Mouse (Mus musculus) lung, postnatal 0 days (tissue): ENCODE data around the gene Flot1. TPM values are rescaled to one million over a fixed set of nuclear protein-coding genes. Genes with fewer than 3 reads are reported as not detected.

Source experiments
- ATAC-seq: fragments of 200-750 bp; cut with Nextera tagmentation; 2 replicates; pipeline ENCODE4 v1.8.0; 2017; ENCODE audit warnings: moderate library complexity
- DNase-seq: peaks from one replicate; pipeline ENCODE4 v3.0.0-alpha.2; 2016; ENCODE audit warnings: low spot score
- H3K27ac ChIP-seq: fragments of 300-500 bp; sonication (generic); 2 replicates; pipeline ENCODE4 v1.5.1; 2014; ENCODE audit warnings: antibody characterized with exemption, mild to moderate bottlenecking, low read length, mixed read lengths
- H3K27me3 ChIP-seq: fragments of 300-500 bp; sonication (generic); replicated peaks from 2 replicates; pipeline ENCODE4 v1.6.1; 2014; ENCODE audit warnings: low read length, mixed read lengths; ENCODE audit not compliant: insufficient read depth
- H3K36me3 ChIP-seq: fragments of 300-500 bp; sonication (generic); 2 replicates; pipeline ENCODE4 v1.6.1; 2014; ENCODE audit warnings: low read length, mixed read lengths; ENCODE audit not compliant: insufficient read depth
- H3K4me1 ChIP-seq: fragments of 300-500 bp; sonication (generic); 2 replicates; pipeline ENCODE4 v1.6.1; 2014; ENCODE audit warnings: antibody characterized with exemption, low read depth, low read length, mixed read lengths; ENCODE audit not compliant: insufficient read depth
- H3K4me2 ChIP-seq: fragments of 300-500 bp; sonication (generic); replicated peaks from 2 replicates; pipeline ENCODE4 v1.6.1; 2014; ENCODE audit warnings: low read depth, mild to moderate bottlenecking, low read length, moderate library complexity, mixed read lengths
- H3K4me3 ChIP-seq: fragments of 300-500 bp; sonication (generic); 2 replicates; pipeline ENCODE4 v1.5.1; 2014; ENCODE audit warnings: low read depth, low read length
- H3K9ac ChIP-seq: fragments of 300-500 bp; sonication (generic); replicated peaks from 2 replicates; pipeline ENCODE4 v1.6.1; 2014; ENCODE audit warnings: low read depth, mild to moderate bottlenecking
- H3K9me3 ChIP-seq: fragments of 300-500 bp; sonication (generic); 2 replicates; pipeline ENCODE4 v1.6.1; 2016; ENCODE audit warnings: low read length, mixed read lengths
- CTCF ChIP-seq: IDR thresholded peaks from 2 replicates; pipeline ENCODE4 v1.5.1; 2016; ENCODE audit warnings: antibody characterized with exemption, mild to moderate bottlenecking
- EP300 ChIP-seq: IDR thresholded peaks from 2 replicates; pipeline ENCODE4 v1.6.1; 2016; ENCODE audit warnings: antibody characterized with exemption, mild to moderate bottlenecking, control low read depth
- WGBS: fragments of 180-500 bp; shearing (Covaris S2); extraction: QIAGEN DNeasy Blood & Tissue Kit; methylation state at CpG from one replicate; pipeline ENCODE4 v1.1.7; 2014; 5-methylcytosine and 5-hydroxymethylcytosine counted together
- microRNA-seq: library from miRNA; unstranded; fragments of <30 nt; microRNA quantifications from one replicate; pipeline ENCODE4, GENCODE M21; 2016
- polyA plus RNA-seq: library from polyadenylated mRNA; unstranded; fragments of >200 nt; fragmentation: Nextera tagmentation; extraction: Ambion mirVana; gene quantifications from 2 replicates; pipeline ENCODE4 v1.2.1, GENCODE M21; 2015

Flot1 gene
- polyA plus RNA-seq, 1 experiment from 2014 or later: 106 TPM

DNA sequence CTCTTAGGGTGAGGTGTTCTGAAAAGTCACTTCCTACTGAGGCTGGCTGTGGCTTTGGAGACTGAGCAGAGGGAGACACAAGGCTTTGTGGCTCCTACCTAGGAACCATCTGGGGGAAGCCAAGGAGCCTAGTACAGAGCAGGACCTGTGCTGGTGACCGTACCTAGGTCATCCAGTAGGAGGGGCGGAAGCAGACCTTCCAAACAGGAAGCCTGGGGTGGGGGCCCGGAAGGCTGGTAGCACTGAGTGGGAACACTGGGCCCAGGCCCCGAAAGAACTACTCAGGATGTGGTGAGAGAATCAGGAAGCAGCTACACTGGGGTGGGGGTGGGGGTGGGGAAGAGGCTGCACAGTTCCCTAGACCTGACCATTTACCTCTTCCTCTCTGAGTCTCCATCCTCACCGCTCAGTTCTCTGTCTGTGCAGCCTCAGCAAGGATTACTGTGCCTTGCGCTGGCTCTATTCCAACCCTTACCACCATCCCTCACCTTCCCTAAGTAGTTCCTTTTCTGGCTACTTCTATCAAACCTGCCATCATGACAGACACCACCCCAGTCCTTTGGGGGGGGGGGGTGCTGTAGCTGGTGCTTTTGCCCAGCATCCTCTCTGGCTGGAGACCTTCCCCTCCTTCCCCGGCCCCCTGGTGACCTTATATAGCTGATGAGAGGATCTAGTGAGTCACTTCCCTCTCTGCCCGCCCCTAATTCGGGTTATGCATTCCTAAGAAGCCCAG, 47.3 kb downstream of the Flot1 start:
- DNase-seq (peak; percentile 83), ATAC-seq (peak; percentile 72)
- peaks cover 2% of the 10 kb centered on the region; the same call in 1 of the 2 replicates for H3K4me1 ChIP-seq
- peak; percentile 11; the same call in 1 of the 2 replicates for TF ChIP-seq CTCF
- peak; percentile 47 for TF ChIP-seq EP300
- peak overlapping the region; percentile 51 for H3K4me3 ChIP-seq
- H3K9me3 ChIP-seq: no peaks in the 10 kb centered on the region
- H3K36me3 ChIP-seq: no peaks in the 10 kb centered on the region
- H3K4me2 ChIP-seq: peak overlapping the region; percentile 88
- H3K9ac ChIP-seq: peak overlapping the region; percentile 38; the same call in 1 of the 2 replicates
- H3K27me3 ChIP-seq: no peaks in the 10 kb centered on the region
- H3K27ac ChIP-seq: peak overlapping the region; percentile 90
- 21% methylated on average over 9 of the region's 9 CpGs for WGBS

GRCm38 (mm10) chr17:35870884-35871696, 48.1 kb downstream of the Flot1 start:
- peak overlapping the region; percentile 26 for H3K4me3 ChIP-seq

DNA sequence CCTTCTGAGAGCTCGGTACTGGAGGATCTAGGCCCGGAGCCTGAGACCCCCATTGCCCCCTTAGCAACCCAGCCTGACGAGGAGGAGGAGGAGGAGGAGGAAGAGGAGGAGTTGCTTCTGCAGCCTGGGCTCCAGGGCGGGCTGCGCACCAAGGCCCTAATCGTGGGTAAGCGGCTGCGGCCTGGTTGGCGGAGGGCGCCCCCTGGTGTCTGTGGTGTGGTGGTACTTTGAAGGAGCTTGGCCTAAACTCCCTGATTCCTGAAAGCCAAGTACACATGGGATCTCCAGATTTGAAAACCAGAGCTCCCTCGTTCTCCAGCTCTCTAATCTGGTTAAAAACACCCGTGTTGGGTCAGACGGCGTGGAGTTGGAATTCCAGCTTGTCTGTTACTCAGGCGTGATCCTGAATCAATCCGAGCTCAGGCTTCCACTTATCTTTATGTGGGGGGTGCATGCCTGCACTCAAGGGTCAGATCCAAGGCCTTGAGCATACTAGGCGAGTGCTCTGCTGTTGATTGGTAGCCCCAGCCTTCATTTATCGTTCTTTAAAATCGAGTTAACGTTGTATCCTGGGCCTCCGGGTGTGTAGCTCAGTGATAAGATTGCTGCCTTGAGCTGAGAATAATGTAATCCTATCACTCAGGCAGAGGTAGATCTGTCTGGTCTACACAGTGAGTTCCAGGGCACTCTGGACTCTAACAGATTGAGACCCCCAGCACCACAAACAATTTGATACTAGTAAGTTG, 50.9 kb downstream of the Flot1 start:
- peak; percentile 89 for DNase-seq
- peak; percentile 98 for TF ChIP-seq CTCF
- no peak for TF ChIP-seq EP300

More at GRCm38 (mm10) chr17:35870884-35871696, 48.1 kb downstream of the Flot1 start:
- peak; percentile 48 for TF ChIP-seq EP300
- TF ChIP-seq CTCF: peak; percentile 76
- peak; percentile 29 for DNase-seq
- Histone ChIP-seq H3K4me2 (peak overlapping the region; percentile 88), H3K27ac (peak overlapping the region; percentile 90), H3K36me3 (no peaks in the 10 kb centered on the region), H3K9ac (no peak overlapping the region), H3K4me1 (peaks cover 2% of the 10 kb centered on the region; the same call in 1 of the 2 replicates), H3K9me3 (no peaks in the 10 kb centered on the region), H3K27me3 (no peaks in the 10 kb centered on the region)
- no peak for ATAC-seq
- 58% methylated on average over 8 of the region's 8 CpGs for WGBS

DNA sequence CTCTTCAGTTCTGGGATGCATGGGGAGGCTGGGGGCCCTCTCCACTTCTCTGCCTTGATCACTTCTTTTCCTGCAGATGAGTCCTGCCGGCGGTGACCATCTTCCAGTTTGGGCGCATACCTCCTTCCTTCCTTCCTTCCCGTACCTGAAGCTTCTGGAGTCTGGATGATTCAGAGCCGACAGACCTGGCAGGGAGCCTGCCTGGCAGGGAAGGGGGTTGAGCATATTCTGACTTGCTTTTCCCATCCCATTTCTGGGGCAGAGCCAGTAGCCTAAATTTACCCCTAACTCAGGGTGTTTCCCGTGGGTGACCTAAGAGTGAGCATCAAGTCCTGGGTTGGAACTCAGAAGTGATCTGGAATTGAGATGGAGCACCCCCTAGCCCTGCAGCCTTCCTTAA, 51.7 kb downstream of the Flot1 start:
- Histone ChIP-seq H3K9ac (no peak overlapping the region), H3K9me3 (no peaks in the 10 kb centered on the region), H3K4me1 (peaks cover 2% of the 10 kb centered on the region; the same call in 1 of the 2 replicates), H3K27me3 (no peaks in the 10 kb centered on the region), H3K36me3 (no peaks in the 10 kb centered on the region), H3K4me2 (no peak overlapping the region), H3K4me3 (no peak overlapping the region), H3K27ac (no peak overlapping the region)
- 73% methylated on average over 6 of the region's 6 CpGs for WGBS
- DNase-seq: no peak
- no peak for ATAC-seq
- TF ChIP-seq EP300 (no peak), CTCF (no peak)

More for the DNA sequence above, 50.9 kb downstream of the Flot1 start:
- H3K4me1 ChIP-seq: peaks cover 2% of the 10 kb centered on the region; the same call in 1 of the 2 replicates
- ATAC-seq: peak; percentile 26; the same call in 1 of the 2 replicates
- H3K9me3 ChIP-seq: no peaks in the 10 kb centered on the region
- no peak overlapping the region for H3K9ac ChIP-seq
- WGBS: 31% methylated on average over 21 of the region's 21 CpGs
- no peak overlapping the region for H3K27ac ChIP-seq
- H3K4me3 ChIP-seq: no peak overlapping the region
- H3K36me3 ChIP-seq: no peaks in the 10 kb centered on the region
- no peak overlapping the region; the same call in 1 of the 2 replicates for H3K4me2 ChIP-seq
- no peaks in the 10 kb centered on the region for H3K27me3 ChIP-seq

GRCm38 (mm10) chr17:35879245-35880057, 56.4 kb downstream of the Flot1 start, which contains the start of gene Dhx16:
Gene Dhx16, plus strand, starts transcription at chr17:35879819.
- H3K36me3 ChIP-seq: peaks cover 18% of the 10 kb centered on the region

More at GRCm38 (mm10) chr17:35879245-35880057, 56.4 kb downstream of the Flot1 start, which contains the start of gene Dhx16:
- Histone ChIP-seq H3K4me2 (peak within 1 kb of the TSS; percentile 63), H3K9me3 (no peaks in the 10 kb centered on the region), H3K4me3 (peak within 1 kb of the TSS; percentile 86), H3K4me1 (peaks cover 4% of the 10 kb centered on the region), H3K27me3 (no peaks in the 10 kb centered on the region), H3K27ac (peak within 1 kb of the TSS; percentile 65), H3K9ac (peak within 1 kb of the TSS; percentile 58)
- DNase-seq (peak; percentile 97), ATAC-seq (peak; percentile 93)
- TF ChIP-seq CTCF (peak; percentile 88), EP300 (peak; percentile 66)
- 5% methylated on average over 66 of the region's 66 CpGs for WGBS

Small RNA genes lying within 50 kb of the gene (microRNA-seq; reads per million reads assigned to microRNA genes)
- gene Gm28033: 2.2 reads per million

Other genes with a start within 250 kb of the Flot1 start
- 483 and 564 TPM in 2 replicates for gene Sfta2, start 221.7 kb upstream of the Flot1 start, polyA plus RNA-seq
- not detected in 2 replicates for gene Gm9573, start 196.6 kb upstream of the Flot1 start, polyA plus RNA-seq
- 1.1 and 1.7 TPM in 2 replicates for gene Mucl3, start 179.5 kb upstream of the Flot1 start, polyA plus RNA-seq
- gene Vars2, start 155.6 kb upstream of the Flot1 start, polyA plus RNA-seq: 11.4 and 15.2 TPM in 2 replicates
- gene Gtf2h4, start 149.5 kb upstream of the Flot1 start, polyA plus RNA-seq: 19.2 and 21.4 TPM in 2 replicates
- 64.2 and 79.3 TPM in 2 replicates for gene Ddr1, start 118.6 kb upstream of the Flot1 start, polyA plus RNA-seq
- gene Ier3, start 1.5 kb upstream of the Flot1 start, polyA plus RNA-seq: 205 and 234 TPM in 2 replicates
- gene Tubb5, start 15.1 kb downstream of the Flot1 start, polyA plus RNA-seq: 292 and 298 TPM in 2 replicates
- 2.8 and 3.1 TPM in 2 replicates for gene Mdc1, start 18.3 kb downstream of the Flot1 start, polyA plus RNA-seq
- 21.4 and 22.9 TPM in 2 replicates for gene Nrm, start 38.1 kb downstream of the Flot1 start, polyA plus RNA-seq
- gene Ppp1r18, start 42.4 kb downstream of the Flot1 start, polyA plus RNA-seq: 23.4 and 25.4 TPM in 2 replicates
- gene Dhx16, start 56.6 kb downstream of the Flot1 start, polyA plus RNA-seq: 22.3 and 25.8 TPM in 2 replicates
- 15.9 and 18.5 TPM in 2 replicates for gene 2310061I04Rik, start 74.2 kb downstream of the Flot1 start, polyA plus RNA-seq
- gene Atat1, start 86.8 kb downstream of the Flot1 start, polyA plus RNA-seq: 19.3 and 24.6 TPM in 2 replicates
- gene Mrps18b, start 93.2 kb downstream of the Flot1 start, polyA plus RNA-seq: 40.7 and 44.8 TPM in 2 replicates
- gene Ppp1r10, start 93.2 kb downstream of the Flot1 start, polyA plus RNA-seq: 21.4 and 23.5 TPM in 2 replicates
- gene Abcf1, start 146.5 kb downstream of the Flot1 start, polyA plus RNA-seq: 61.2 and 67.8 TPM in 2 replicates
- gene Gnl1, start 156.6 kb downstream of the Flot1 start, polyA plus RNA-seq: 29.6 and 32.1 TPM in 2 replicates
- gene Prr3, start 157.0 kb downstream of the Flot1 start, polyA plus RNA-seq: 12.6 and 12.9 TPM in 2 replicates
- 2.7 and 3.7 TPM in 2 replicates for gene H2-T24, start 197.3 kb downstream of the Flot1 start, polyA plus RNA-seq
- gene H2-T23, start 209.6 kb downstream of the Flot1 start, polyA plus RNA-seq: 50.4 and 53.1 TPM in 2 replicates
- 23.9 and 24.4 TPM in 2 replicates for gene H2-T22, start 219.5 kb downstream of the Flot1 start, polyA plus RNA-seq
- not detected in 2 replicates for gene Gm6034, start 219.7 kb downstream of the Flot1 start, polyA plus RNA-seq
- gene Gm11127, start 235.1 kb downstream of the Flot1 start, polyA plus RNA-seq: not detected in 2 replicates